Mouse (Mus musculus) lung, postnatal 0 days (tissue): ENCODE measurements around the gene Foxb2. TPM values are rescaled to one million over a fixed set of nuclear protein-coding genes. Genes with fewer than 3 reads are reported as not detected.
A peak's percentile ranks its signal among the peaks of the same experiment; 100 is the strongest.

Experiments
- ATAC-seq: fragments of 200-750 bp; cut with Nextera tagmentation; 2 replicates; pipeline ENCODE4 v1.8.0; 2017; ENCODE audit warnings: moderate library complexity
- DNase-seq: peaks from one replicate; pipeline ENCODE4 v3.0.0-alpha.2; 2016; ENCODE audit warnings: low spot score
- H3K27ac ChIP-seq: fragments of 300-500 bp; sonication (generic); 2 replicates; pipeline ENCODE4 v1.5.1; 2014; ENCODE audit warnings: antibody characterized with exemption, mild to moderate bottlenecking, low read length, mixed read lengths
- H3K27me3 ChIP-seq: fragments of 300-500 bp; sonication (generic); replicated peaks from 2 replicates; pipeline ENCODE4 v1.6.1; 2014; ENCODE audit warnings: low read length, mixed read lengths; ENCODE audit not compliant: insufficient read depth
- H3K36me3 ChIP-seq: fragments of 300-500 bp; sonication (generic); 2 replicates; pipeline ENCODE4 v1.6.1; 2014; ENCODE audit warnings: low read length, mixed read lengths; ENCODE audit not compliant: insufficient read depth
- H3K4me1 ChIP-seq: fragments of 300-500 bp; sonication (generic); 2 replicates; pipeline ENCODE4 v1.6.1; 2014; ENCODE audit warnings: antibody characterized with exemption, low read depth, low read length, mixed read lengths; ENCODE audit not compliant: insufficient read depth
- H3K4me2 ChIP-seq: fragments of 300-500 bp; sonication (generic); replicated peaks from 2 replicates; pipeline ENCODE4 v1.6.1; 2014; ENCODE audit warnings: low read depth, mild to moderate bottlenecking, low read length, moderate library complexity, mixed read lengths
- H3K4me3 ChIP-seq: fragments of 300-500 bp; sonication (generic); 2 replicates; pipeline ENCODE4 v1.5.1; 2014; ENCODE audit warnings: low read depth, low read length
- H3K9ac ChIP-seq: fragments of 300-500 bp; sonication (generic); replicated peaks from 2 replicates; pipeline ENCODE4 v1.6.1; 2014; ENCODE audit warnings: low read depth, mild to moderate bottlenecking
- H3K9me3 ChIP-seq: fragments of 300-500 bp; sonication (generic); 2 replicates; pipeline ENCODE4 v1.6.1; 2016; ENCODE audit warnings: low read length, mixed read lengths
- CTCF ChIP-seq: IDR thresholded peaks from 2 replicates; pipeline ENCODE4 v1.5.1; 2016; ENCODE audit warnings: antibody characterized with exemption, mild to moderate bottlenecking
- EP300 ChIP-seq: IDR thresholded peaks from 2 replicates; pipeline ENCODE4 v1.6.1; 2016; ENCODE audit warnings: antibody characterized with exemption, mild to moderate bottlenecking, control low read depth
- WGBS: fragments of 180-500 bp; shearing (Covaris S2); extraction: QIAGEN DNeasy Blood & Tissue Kit; methylation state at CpG from one replicate; pipeline ENCODE4 v1.1.7; 2014; 5-methylcytosine and 5-hydroxymethylcytosine counted together
- polyA plus RNA-seq: library from polyadenylated mRNA; unstranded; fragments of >200 nt; fragmentation: Nextera tagmentation; extraction: Ambion mirVana; gene quantifications from 2 replicates; pipeline ENCODE4 v1.2.1, GENCODE M21; 2015

Foxb2 gene
- polyA plus RNA-seq = not detected in 2 replicates

- peaks cover 82% of the 10 kb centered on the region for H3K27me3 ChIP-seq
- peak within 1 kb of the TSS; percentile 68 for H3K4me2 ChIP-seq
- no peak for TF ChIP-seq CTCF
- no peak for TF ChIP-seq EP300
- peak within 1 kb of the TSS; percentile 35 for H3K4me3 ChIP-seq
- H3K27ac ChIP-seq = no peak within 1 kb of the TSS
- no peak for DNase-seq
- H3K9me3 ChIP-seq = no peaks in the 10 kb centered on the region
- H3K4me1 ChIP-seq = peaks cover 20% of the 10 kb centered on the region
- H3K36me3 ChIP-seq = no peaks in the 10 kb centered on the region
- no peak within 1 kb of the TSS for H3K9ac ChIP-seq
- ATAC-seq = no peak
- 2% methylated on average over 40 of the region's 40 CpGs for WGBS
These were observed at the start of gene Foxb2 for GRCm38 (mm10) chr19:16873221-16873861. TSS of gene Foxb2 (minus strand) at chr19:16873805.

DNA sequence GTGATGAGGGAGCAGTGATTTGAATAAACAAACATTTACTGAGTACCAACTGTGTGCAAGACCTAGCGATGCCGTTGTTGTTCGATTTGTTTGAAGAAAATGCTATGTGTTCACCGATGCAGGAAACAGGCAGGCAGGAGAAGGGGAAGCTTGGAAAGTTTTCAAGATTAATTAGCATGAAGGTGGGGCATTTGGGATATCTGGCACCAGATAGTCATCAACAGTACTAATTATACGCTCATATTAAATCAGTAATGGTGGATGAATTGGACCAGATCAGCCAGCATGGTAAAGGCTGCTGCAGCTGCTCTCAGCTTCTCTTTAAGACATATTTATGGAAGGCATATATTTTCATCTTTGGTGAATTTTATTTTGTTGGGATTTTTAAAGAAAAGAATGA lies 37.9 kb upstream of the Foxb2 start:
- TF ChIP-seq CTCF (no peak), EP300 (no peak)
- H3K4me1 ChIP-seq = no peaks in the 10 kb centered on the region

DNA sequence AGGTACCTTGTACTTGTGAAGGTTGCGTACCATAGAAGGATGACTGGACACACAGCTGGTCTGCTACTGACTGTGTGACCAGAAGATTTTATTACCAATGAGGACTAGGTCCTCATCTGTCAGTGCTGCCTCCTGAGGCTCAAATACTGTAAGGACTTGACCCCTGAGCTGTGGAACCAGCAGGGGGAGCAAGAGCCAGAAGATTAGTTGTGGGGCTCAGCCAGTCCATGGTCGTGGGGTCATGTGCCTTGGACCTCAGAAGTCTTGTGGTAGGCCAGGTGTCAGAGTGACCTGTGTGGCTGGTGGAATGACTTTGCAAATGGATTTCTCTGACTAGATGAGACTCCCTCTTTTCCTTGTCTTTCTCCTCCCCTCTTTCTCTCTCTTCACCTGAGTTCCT lies 29.5 kb upstream of the Foxb2 start:
- no peak for ATAC-seq
- Histone ChIP-seq H3K4me3 (no peak overlapping the region), H3K9ac (no peak overlapping the region), H3K27me3 (no peaks in the 10 kb centered on the region), H3K36me3 (no peaks in the 10 kb centered on the region), H3K4me2 (no peak overlapping the region), H3K27ac (no peak overlapping the region), H3K4me1 (no peaks in the 10 kb centered on the region), H3K9me3 (no peaks in the 10 kb centered on the region)
- no peak for DNase-seq
- TF ChIP-seq CTCF (peak; percentile 65), EP300 (no peak)
- 54% methylated on average over 2 of the region's 2 CpGs for WGBS

More for the DNA sequence above, 37.9 kb upstream of the Foxb2 start:
- H3K9me3 ChIP-seq = no peaks in the 10 kb centered on the region
- H3K4me2 ChIP-seq = no peak overlapping the region
- 72% methylated on average over 5 of the region's 5 CpGs for WGBS
- no peak for ATAC-seq
- no peaks in the 10 kb centered on the region for H3K27me3 ChIP-seq
- DNase-seq = no peak
- no peak overlapping the region for H3K27ac ChIP-seq
- H3K9ac ChIP-seq = no peak overlapping the region
- H3K4me3 ChIP-seq = no peak overlapping the region
- no peaks in the 10 kb centered on the region for H3K36me3 ChIP-seq

DNA sequence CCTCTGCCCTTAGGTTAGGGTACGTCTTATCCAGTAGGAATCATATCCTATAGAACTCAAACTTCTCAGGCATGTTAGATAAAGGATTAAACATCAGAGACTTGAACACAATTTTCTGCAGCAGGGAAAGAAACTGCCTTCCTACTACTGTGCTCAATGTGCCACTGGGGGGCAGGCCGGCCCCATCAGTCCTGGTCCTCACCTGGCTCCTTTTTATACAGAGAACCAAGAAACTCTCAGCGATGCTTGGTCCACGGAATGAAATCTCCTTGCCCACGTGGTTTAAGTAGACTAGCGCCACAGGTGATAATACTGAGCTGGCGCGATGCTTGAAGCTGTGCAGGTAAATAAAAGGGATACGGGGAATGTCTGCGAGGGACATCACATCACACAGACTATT lies 26.1 kb upstream of the Foxb2 start:
- Histone ChIP-seq H3K4me1 (no peaks in the 10 kb centered on the region), H3K9ac (no peak overlapping the region), H3K27me3 (no peaks in the 10 kb centered on the region), H3K27ac (no peak overlapping the region), H3K4me3 (no peak overlapping the region), H3K36me3 (no peaks in the 10 kb centered on the region), H3K9me3 (no peaks in the 10 kb centered on the region), H3K4me2 (no peak overlapping the region)
- WGBS = 44% methylated on average over 10 of the region's 10 CpGs
- ATAC-seq (no peak), DNase-seq (no peak)
- no peak for TF ChIP-seq EP300
- peak; percentile 20; the same call in 1 of the 2 replicates for TF ChIP-seq CTCF

GRCm38 (mm10) chr19:16898576-16898975 lies 25.0 kb upstream of the Foxb2 start:
- ATAC-seq (no peak), DNase-seq (no peak)
- WGBS = 87% methylated on average over 5 of the region's 5 CpGs
- no peak overlapping the region for H3K9ac ChIP-seq
- TF ChIP-seq EP300 = no peak
- TF ChIP-seq CTCF = no peak
- no peaks in the 10 kb centered on the region for H3K9me3 ChIP-seq
- no peak overlapping the region for H3K4me3 ChIP-seq
- H3K36me3 ChIP-seq = no peaks in the 10 kb centered on the region
- H3K27ac ChIP-seq = no peak overlapping the region
- H3K4me2 ChIP-seq = no peak overlapping the region
- H3K4me1 ChIP-seq = no peaks in the 10 kb centered on the region
- H3K27me3 ChIP-seq = no peaks in the 10 kb centered on the region

DNA sequence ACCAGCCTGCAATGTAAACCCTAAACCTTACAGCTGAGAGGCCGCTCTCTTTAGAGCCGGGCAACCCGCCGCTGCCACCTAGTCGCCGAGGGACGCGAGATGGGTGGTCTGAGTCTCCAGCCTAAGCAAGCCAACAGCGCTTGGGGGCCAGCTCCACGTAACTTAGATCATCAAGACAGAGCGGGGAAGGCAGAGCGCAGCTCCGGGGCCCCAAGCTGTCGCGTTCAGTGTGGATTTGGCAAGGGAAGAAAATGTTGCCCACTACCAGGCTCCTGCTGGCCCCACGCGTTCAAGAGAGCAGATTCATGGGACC lies 2.8 kb upstream of the Foxb2 start:
- no peak for TF ChIP-seq EP300
- TF ChIP-seq CTCF = no peak
- Histone ChIP-seq H3K27me3 (peaks cover 83% of the 10 kb centered on the region), H3K4me2 (no peak overlapping the region), H3K4me3 (no peak overlapping the region), H3K4me1 (peaks cover 20% of the 10 kb centered on the region), H3K36me3 (no peaks in the 10 kb centered on the region), H3K9ac (no peak overlapping the region), H3K9me3 (no peaks in the 10 kb centered on the region), H3K27ac (no peak overlapping the region)
- ATAC-seq = no peak
- no peak for DNase-seq
- WGBS = 4% methylated on average over 17 of the region's 17 CpGs
